Mouse (Mus musculus) lung, postnatal 0 days (tissue): ENCODE measurements around the gene Epb41l3.

Experiments used
- CTCF ChIP-seq: IDR thresholded peaks from 2 replicates; pipeline ENCODE4 v1.5.1; 2016; ENCODE audit warnings: antibody characterized with exemption, mild to moderate bottlenecking
- EP300 ChIP-seq: IDR thresholded peaks from 2 replicates; pipeline ENCODE4 v1.6.1; 2016; ENCODE audit warnings: antibody characterized with exemption, mild to moderate bottlenecking, control low read depth

DNA sequence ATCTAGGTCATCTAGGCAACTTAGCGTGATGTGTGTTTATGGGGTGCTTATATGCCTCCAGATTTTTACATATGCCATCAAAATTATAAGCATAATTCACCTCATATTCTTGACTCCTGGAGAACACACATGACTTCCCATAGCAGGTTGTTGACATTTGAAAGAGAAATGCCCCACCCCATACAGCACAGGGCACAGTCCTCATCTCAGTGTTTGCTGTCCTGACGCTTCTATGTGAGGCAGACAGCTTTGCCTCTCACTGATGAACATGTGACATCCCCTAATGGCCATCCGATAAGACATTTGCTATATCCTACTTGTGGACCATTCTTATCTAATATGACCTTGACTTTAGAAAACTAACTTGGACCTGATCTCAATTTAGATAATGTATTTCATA lies 140.6 kb downstream of the Epb41l3 start:
- TF ChIP-seq CTCF: no peak
- TF ChIP-seq EP300: no peak
